Mouse (Mus musculus) embryonic facial prominence, embryonic 11.5 days (tissue): ENCODE results near the gene Akr1b3. TPM values are rescaled to one million over a fixed set of nuclear protein-coding genes. Genes with fewer than 3 reads are reported as not detected.
"Not testable (repeated sequence)": the region's sequence is repeated elsewhere in the genome, so short reads cannot be mapped to it uniquely, and the experiment has no call there.

ENCODE experiments used
- ATAC-seq: fragments of 200-750 bp; cut with Nextera tagmentation; replicated peaks from 2 replicates; pipeline ENCODE4 v1.8.0; 2017; ENCODE audit warnings: low read depth; ENCODE audit not compliant: insufficient number of reproducible peaks, low FRiP score, low TSS enrichment
- DNase-seq: peaks from one replicate; pipeline ENCODE4 v3.0.0-alpha.2; 2015; ENCODE audit warnings: low spot score
- H3K27ac ChIP-seq: fragments of 300-500 bp; sonication (generic); replicated peaks from 2 replicates; pipeline ENCODE4 v1.5.1; 2014; ENCODE audit warnings: mild to moderate bottlenecking, low read depth, low read length, control low read depth
- H3K27me3 ChIP-seq: fragments of 300-500 bp; sonication (generic); 2 replicates; pipeline ENCODE4 v1.6.1; 2014; ENCODE audit warnings: mild to moderate bottlenecking, low read length, moderate library complexity, mixed read lengths; ENCODE audit not compliant: control insufficient read depth, insufficient read depth
- H3K36me3 ChIP-seq: fragments of 300-500 bp; sonication (generic); replicated peaks from 2 replicates; pipeline ENCODE4 v1.6.1; 2014; ENCODE audit warnings: low read depth, mild to moderate bottlenecking, low read length, moderate library complexity, mixed read lengths; ENCODE audit not compliant: control insufficient read depth, insufficient read depth
- H3K4me1 ChIP-seq: fragments of 300-500 bp; sonication (generic); 2 replicates; pipeline ENCODE4 v1.6.1; 2014; ENCODE audit warnings: low read length, mixed read lengths; ENCODE audit not compliant: control insufficient read depth, insufficient read depth
- H3K4me2 ChIP-seq: fragments of 300-500 bp; sonication (generic); 2 replicates; pipeline ENCODE4 v1.6.1; 2014; ENCODE audit warnings: low read depth, mild to moderate bottlenecking, control low read depth, low read length, moderate library complexity
- H3K4me3 ChIP-seq: fragments of 300-500 bp; sonication (generic); 2 replicates; pipeline ENCODE4 v1.5.1; 2014; ENCODE audit warnings: low read depth, low read length, control low read depth
- H3K9ac ChIP-seq: fragments of 300-500 bp; sonication (generic); replicated peaks from 2 replicates; pipeline ENCODE4 v1.6.1; 2014; ENCODE audit warnings: mild to moderate bottlenecking, control low read depth, low read length
- H3K9me3 ChIP-seq: fragments of 300-500 bp; sonication (generic); replicated peaks from 2 replicates; pipeline ENCODE4 v1.6.1; 2016; ENCODE audit warnings: mild to moderate bottlenecking, low read length, inconsistent platforms, mixed read lengths; ENCODE audit not compliant: control insufficient read depth
- WGBS: fragments of 180-500 bp; shearing (Covaris S2); extraction: QIAGEN DNeasy Blood & Tissue Kit; methylation state at CpG from one replicate; pipeline ENCODE4 v1.1.7; 2014; 5-methylcytosine and 5-hydroxymethylcytosine counted together
- polyA plus RNA-seq: library from polyadenylated mRNA; unstranded; fragments of >200 nt; fragmentation: Nextera tagmentation; extraction: Ambion mirVana; gene quantifications from 2 replicates; pipeline ENCODE4 v1.2.1, GENCODE M21; 2014

Akr1b3 gene
- polyA plus RNA-seq, 1 experiment from 2014 or later = 208 TPM

GRCm38 (mm10) chr6:34337799-34338198 is 20.5 kb upstream of the Akr1b3 start:
- Histone ChIP-seq H3K27me3 (no peaks in the 10 kb centered on the region), H3K4me3 (no peak overlapping the region), H3K9ac (no peak overlapping the region), H3K4me1 (no peaks in the 10 kb centered on the region), H3K27ac (no peak overlapping the region), H3K9me3 (no peaks in the 10 kb centered on the region), H3K36me3 (no peaks in the 10 kb centered on the region), H3K4me2 (no peak overlapping the region)
- ATAC-seq (no peak), DNase-seq (no peak)
- WGBS = 91% methylated on average over 2 of the region's 2 CpGs

- WGBS = 84% methylated on average over 5 of the region's 5 CpGs
- DNase-seq (no peak), ATAC-seq (no peak)
- Histone ChIP-seq H3K9me3 (no peaks in the 10 kb centered on the region), H3K27me3 (no peaks in the 10 kb centered on the region), H3K4me3 (no peak overlapping the region), H3K4me1 (no peaks in the 10 kb centered on the region), H3K27ac (no peak overlapping the region), H3K4me2 (no peak overlapping the region), H3K36me3 (no peaks in the 10 kb centered on the region), H3K9ac (no peak overlapping the region)
These were observed 17.4 kb upstream of the Akr1b3 start for GRCm38 (mm10) chr6:34334673-34335072.

GRCm38 (mm10) chr6:34331804-34332203 is 14.5 kb upstream of the Akr1b3 start:
- H3K36me3 ChIP-seq, H3K9ac ChIP-seq, H3K27ac ChIP-seq, ATAC-seq, H3K27me3 ChIP-seq, H3K9me3 ChIP-seq, H3K4me2 ChIP-seq, H3K4me3 ChIP-seq, DNase-seq, H3K4me1 ChIP-seq: not testable (repeated sequence)
- 81% methylated on average over 12 of the region's 12 CpGs for WGBS

GRCm38 (mm10) chr6:34331379-34331778 is 14.1 kb upstream of the Akr1b3 start:
- DNase-seq (no peak), ATAC-seq (no peak)
- WGBS = 90% methylated on average over 5 of the region's 5 CpGs
- Histone ChIP-seq H3K4me1 (no peaks in the 10 kb centered on the region), H3K27ac (no peak overlapping the region), H3K4me3 (no peak overlapping the region), H3K9me3 (no peaks in the 10 kb centered on the region), H3K36me3 (no peaks in the 10 kb centered on the region), H3K4me2 (no peak overlapping the region), H3K9ac (no peak overlapping the region), H3K27me3 (no peaks in the 10 kb centered on the region)

GRCm38 (mm10) chr6:34322121-34322520 is 4.8 kb upstream of the Akr1b3 start:
- Histone ChIP-seq H3K36me3 (no peaks in the 10 kb centered on the region), H3K27ac (no peak overlapping the region), H3K9ac (no peak overlapping the region), H3K9me3 (no peaks in the 10 kb centered on the region), H3K4me2 (no peak overlapping the region), H3K4me1 (no peaks in the 10 kb centered on the region), H3K27me3 (no peaks in the 10 kb centered on the region), H3K4me3 (no peak overlapping the region)
- ATAC-seq (no peak), DNase-seq (no peak)
- WGBS = 94% methylated on average over 7 of the region's 7 CpGs

- ATAC-seq (no peak), DNase-seq (no peak)
- 75% methylated on average over 6 of the region's 6 CpGs for WGBS
- Histone ChIP-seq H3K4me2 (no peak overlapping the region), H3K9ac (no peak overlapping the region), H3K4me1 (no peaks in the 10 kb centered on the region), H3K27me3 (no peaks in the 10 kb centered on the region), H3K27ac (no peak overlapping the region), H3K9me3 (no peaks in the 10 kb centered on the region), H3K36me3 (no peaks in the 10 kb centered on the region), H3K4me3 (no peak overlapping the region)
These were observed 1.4 kb upstream of the Akr1b3 start for GRCm38 (mm10) chr6:34318636-34319035.

- Histone ChIP-seq H3K27ac (no peak overlapping the region), H3K27me3 (no peaks in the 10 kb centered on the region), H3K9me3 (no peaks in the 10 kb centered on the region), H3K4me1 (no peaks in the 10 kb centered on the region), H3K9ac (no peak overlapping the region), H3K4me2 (no peak overlapping the region), H3K36me3 (no peaks in the 10 kb centered on the region), H3K4me3 (no peak overlapping the region)
- 73% methylated on average over 5 of the region's 5 CpGs for WGBS
- ATAC-seq = no peak
- no peak for DNase-seq
These were observed 894 bp upstream of the Akr1b3 start for GRCm38 (mm10) chr6:34318172-34318571.

- H3K4me2 ChIP-seq = no peak overlapping the region
- 88% methylated on average over 2 of the region's 2 CpGs for WGBS
- H3K27me3 ChIP-seq = no peaks in the 10 kb centered on the region
- DNase-seq = no peak
- no peaks in the 10 kb centered on the region for H3K9me3 ChIP-seq
- peaks cover 2% of the 10 kb centered on the region for H3K36me3 ChIP-seq
- H3K4me1 ChIP-seq = no peaks in the 10 kb centered on the region
- ATAC-seq = no peak
- H3K4me3 ChIP-seq = no peak overlapping the region
- H3K9ac ChIP-seq = no peak overlapping the region
- no peak overlapping the region for H3K27ac ChIP-seq
These were observed 3.4 kb downstream of the Akr1b3 start for GRCm38 (mm10) chr6:34313921-34314320.
